Mouse (Mus musculus) heart, embryonic 16.5 days (tissue): ENCODE results near the gene 2310030G06Rik. TPM values are rescaled to one million over a fixed set of nuclear protein-coding genes. Genes with fewer than 3 reads are reported as not detected.

Source experiments
- ATAC-seq: fragments of 200-750 bp; cut with Nextera tagmentation; replicated peaks from 2 replicates; pipeline ENCODE4 v1.8.0; 2017; ENCODE audit warnings: moderate number of reproducible peaks; ENCODE audit not compliant: insufficient read depth, low FRiP score; ENCODE audit errors: extremely low read depth
- H3K27ac ChIP-seq: fragments of 300-500 bp; sonication (generic); 2 replicates; pipeline ENCODE4 v1.5.1; 2014; ENCODE audit warnings: mild to moderate bottlenecking, low read length, control low read depth, moderate library complexity
- H3K27me3 ChIP-seq: fragments of 300-500 bp; sonication (generic); 2 replicates; pipeline ENCODE4 v1.6.1; 2014; ENCODE audit warnings: low read length, mixed read lengths; ENCODE audit not compliant: control insufficient read depth, insufficient read depth
- H3K36me3 ChIP-seq: fragments of 300-500 bp; sonication (generic); 2 replicates; pipeline ENCODE4 v1.6.1; 2014; ENCODE audit not compliant: control insufficient read depth, insufficient read depth
- H3K4me1 ChIP-seq: fragments of 300-500 bp; sonication (generic); 2 replicates; pipeline ENCODE4 v1.6.1; 2014; ENCODE audit warnings: low read length, mixed read lengths; ENCODE audit not compliant: control insufficient read depth, insufficient read depth
- H3K4me2 ChIP-seq: fragments of 300-500 bp; sonication (generic); 2 replicates; pipeline ENCODE4 v1.6.1; 2014; ENCODE audit warnings: low read depth, mild to moderate bottlenecking, control low read depth, low read length
- H3K4me3 ChIP-seq: fragments of 300-500 bp; sonication (generic); 2 replicates; pipeline ENCODE4 v1.5.1; 2014; ENCODE audit warnings: mild to moderate bottlenecking, control low read depth, low read length
- H3K9ac ChIP-seq: fragments of 300-500 bp; sonication (generic); 2 replicates; pipeline ENCODE4 v1.6.1; 2014; ENCODE audit warnings: low read length, control low read depth
- H3K9me3 ChIP-seq: fragments of 300-500 bp; sonication (generic); replicated peaks from 2 replicates; pipeline ENCODE4 v1.6.1; 2016; ENCODE audit warnings: low read length; ENCODE audit not compliant: control insufficient read depth
- WGBS: fragments of 180-500 bp; shearing (Covaris S2); extraction: QIAGEN DNeasy Blood & Tissue Kit; methylation state at CpG from one replicate; pipeline ENCODE4 v1.1.7; 2014; 5-methylcytosine and 5-hydroxymethylcytosine counted together
- polyA plus RNA-seq: library from polyadenylated mRNA; unstranded; fragments of >200 nt; fragmentation: Nextera tagmentation; extraction: Ambion mirVana; gene quantifications from 2 replicates; pipeline ENCODE4 v1.2.1, GENCODE M21; 2015

Gene 2310030G06Rik
- polyA plus RNA-seq, 1 experiment from 2014 or later = 7.9 TPM

DNA sequence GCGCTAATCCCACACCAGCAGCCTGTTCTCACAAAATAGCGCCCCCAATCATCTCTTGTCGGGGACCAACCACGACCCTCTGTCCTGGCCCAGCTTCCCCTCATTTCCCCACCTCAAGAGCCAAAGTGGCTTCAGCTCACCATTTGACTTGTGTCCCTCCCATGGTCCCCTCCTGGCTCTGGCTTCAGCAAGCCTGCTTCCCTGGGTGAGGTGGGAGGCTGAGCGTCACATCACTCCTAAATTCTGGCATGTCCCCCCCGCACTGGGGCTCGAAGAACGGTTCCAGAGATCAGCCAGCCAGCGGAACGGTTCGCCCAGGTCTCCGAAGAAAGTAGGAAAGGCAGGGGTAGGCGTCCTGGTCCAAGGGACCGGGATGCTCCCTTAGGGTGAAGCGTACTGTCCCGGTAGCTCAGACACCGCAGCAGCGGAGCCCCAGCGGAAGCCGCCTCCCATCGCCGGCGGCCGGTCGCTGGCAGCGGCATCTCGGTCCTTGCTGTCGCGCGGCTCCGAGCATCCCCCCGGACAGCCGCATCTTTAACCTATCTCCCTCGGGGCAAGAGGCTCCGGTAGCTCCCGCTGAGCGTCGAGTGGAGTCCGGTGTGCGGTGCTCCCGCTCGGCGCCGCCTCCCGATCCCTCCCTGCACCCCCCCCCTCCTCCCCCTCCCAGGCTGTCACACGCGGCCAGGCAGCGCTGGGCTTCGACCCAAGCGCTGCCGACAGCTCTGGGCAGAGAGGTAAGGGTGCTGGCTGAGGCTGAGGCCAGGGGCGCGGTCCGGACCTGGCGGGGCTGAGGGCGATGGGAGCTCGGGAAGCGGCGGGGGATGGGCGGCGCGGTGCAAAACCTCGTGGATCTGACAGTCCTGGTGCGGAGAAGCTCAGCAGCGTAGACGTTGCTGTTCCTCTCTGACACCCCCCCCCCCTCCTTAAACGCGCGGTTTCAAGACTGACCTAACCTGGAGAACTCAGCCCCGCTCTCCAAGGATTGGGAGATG lies 47.6 kb downstream of the 2310030G06Rik start:
- H3K27ac ChIP-seq = no peak overlapping the region

DNA sequence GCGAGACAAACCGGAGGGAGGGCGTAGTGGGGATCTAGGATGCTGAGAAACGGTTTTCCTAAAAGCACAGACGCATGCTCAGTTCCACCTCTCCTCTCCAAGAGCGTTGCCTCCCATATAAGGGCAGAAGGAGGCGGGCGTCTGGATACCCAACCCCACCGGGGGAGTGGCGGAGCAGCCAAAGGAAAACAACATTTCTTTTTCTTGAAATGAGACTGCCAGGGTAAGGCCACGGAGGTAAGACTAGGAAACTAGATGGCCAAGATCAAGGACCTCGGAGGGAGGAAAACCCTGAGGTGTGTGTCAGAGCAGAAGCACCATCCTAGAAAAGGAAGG lies 48.7 kb downstream of the 2310030G06Rik start:
- H3K4me2 ChIP-seq = peak overlapping the region; percentile 100
- no peaks in the 10 kb centered on the region for H3K9me3 ChIP-seq
- H3K27ac ChIP-seq = no peak overlapping the region
- 0 out of 2 replicates have a peak overlapping the region, but pooled peaks have one; percentile 42 for H3K9ac ChIP-seq
- ATAC-seq = peak; percentile 61
- peaks cover 18% of the 10 kb centered on the region for H3K4me1 ChIP-seq
- under 1% methylated on average over 12 of the region's 12 CpGs for WGBS
- H3K27me3 ChIP-seq = no peaks in the 10 kb centered on the region; the same call in none of the 2 replicates
- H3K36me3 ChIP-seq = peaks cover 6% of the 10 kb centered on the region; the same call in 1 of the 2 replicates
- peak overlapping the region; percentile 45 for H3K4me3 ChIP-seq

More for the DNA sequence above, 47.6 kb downstream of the 2310030G06Rik start:
- peaks cover 6% of the 10 kb centered on the region; the same call in 1 of the 2 replicates for H3K36me3 ChIP-seq
- under 1% methylated on average over 60 of the region's 70 CpGs for WGBS
- H3K27me3 ChIP-seq = no peaks in the 10 kb centered on the region; the same call in none of the 2 replicates
- H3K4me1 ChIP-seq = peaks cover 18% of the 10 kb centered on the region
- no peaks in the 10 kb centered on the region for H3K9me3 ChIP-seq
- peak overlapping the region; percentile 74 for H3K9ac ChIP-seq
- H3K4me2 ChIP-seq = peak overlapping the region; percentile 100
- ATAC-seq = 0 out of 2 replicates have a peak, but pooled peaks have one; percentile 37
- H3K4me3 ChIP-seq = peak overlapping the region; percentile 68

DNA sequence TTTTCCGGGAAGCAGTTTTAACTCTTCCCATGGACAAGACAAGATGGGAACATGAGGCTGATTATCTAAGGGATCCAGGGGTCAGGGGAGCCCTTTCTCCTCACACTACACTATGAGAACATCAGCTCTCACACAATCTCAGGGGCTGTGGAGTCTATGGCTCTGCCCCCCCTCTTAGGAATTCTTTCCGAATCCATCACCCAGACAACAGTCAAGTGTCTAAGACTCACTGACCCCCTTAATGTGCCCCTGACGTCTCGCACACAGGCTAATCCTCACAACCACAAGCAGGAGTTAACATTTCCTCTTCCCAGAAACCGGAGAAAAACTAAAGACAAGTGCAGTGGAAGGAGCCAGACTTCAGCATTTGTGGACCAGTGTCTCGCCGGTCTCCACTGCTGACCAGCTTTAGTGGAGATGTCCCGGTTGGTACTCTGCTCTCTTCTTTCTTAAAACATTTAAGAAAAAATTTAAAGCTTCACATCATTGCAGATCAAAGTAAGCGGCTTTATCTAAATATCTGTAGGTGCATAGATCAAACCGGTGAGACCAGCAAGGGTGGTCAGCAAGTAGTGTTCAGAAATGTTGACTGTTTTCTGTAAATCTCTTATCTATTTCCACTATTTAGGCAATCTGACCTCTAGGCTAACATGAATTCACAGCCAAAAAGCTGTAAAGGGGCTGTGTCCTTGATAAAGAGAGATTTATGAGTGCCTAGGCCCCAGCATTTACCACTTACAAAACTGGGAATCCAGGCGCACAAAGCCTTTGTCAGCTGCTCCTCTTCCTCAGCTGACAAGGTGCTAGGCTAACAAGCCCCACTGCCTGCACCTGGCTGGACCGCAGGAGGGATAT lies 49.3 kb downstream of the 2310030G06Rik start:
- H3K27ac ChIP-seq = no peak overlapping the region
- H3K9ac ChIP-seq = 0 out of 2 replicates have a peak overlapping the region, but pooled peaks have one; percentile 42
- no peak for ATAC-seq
- H3K36me3 ChIP-seq = peaks cover 6% of the 10 kb centered on the region; the same call in 1 of the 2 replicates
- no peaks in the 10 kb centered on the region for H3K9me3 ChIP-seq
- peaks cover 18% of the 10 kb centered on the region for H3K4me1 ChIP-seq
- H3K4me3 ChIP-seq = peak overlapping the region; percentile 45
- no peaks in the 10 kb centered on the region; the same call in none of the 2 replicates for H3K27me3 ChIP-seq
- 60% methylated on average over 12 of the region's 12 CpGs for WGBS
- H3K4me2 ChIP-seq = peak overlapping the region; percentile 100

DNA sequence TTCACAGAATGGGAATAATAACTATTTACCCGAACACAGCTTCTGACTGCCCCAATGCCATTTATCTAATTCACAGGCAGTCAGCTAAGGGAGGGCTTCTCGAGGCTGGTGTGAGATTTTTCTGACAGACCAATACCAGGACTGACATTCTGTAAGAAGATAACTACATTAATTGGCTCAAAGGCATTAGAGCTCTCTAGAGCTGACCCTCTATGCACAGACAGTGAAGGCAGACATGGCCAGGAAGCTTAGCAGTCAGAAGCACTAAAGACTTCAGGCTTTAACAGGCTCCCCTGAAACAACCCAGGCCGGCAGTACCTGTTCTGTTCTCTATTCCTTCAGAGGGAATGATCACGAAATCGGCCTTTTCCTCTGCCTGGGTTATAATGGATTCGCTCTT lies 51.2 kb downstream of the 2310030G06Rik start:
- ATAC-seq = no peak
- H3K27ac ChIP-seq = no peak overlapping the region
- H3K36me3 ChIP-seq = peaks cover 3% of the 10 kb centered on the region; the same call in 1 of the 2 replicates
- H3K4me3 ChIP-seq = no peak overlapping the region
- H3K27me3 ChIP-seq = no peaks in the 10 kb centered on the region; the same call in none of the 2 replicates
- H3K9ac ChIP-seq = no peak overlapping the region
- peaks cover 18% of the 10 kb centered on the region for H3K4me1 ChIP-seq
- no peak overlapping the region for H3K4me2 ChIP-seq
- no peaks in the 10 kb centered on the region for H3K9me3 ChIP-seq
- WGBS = 81% methylated on average over 6 of the region's 6 CpGs

DNA sequence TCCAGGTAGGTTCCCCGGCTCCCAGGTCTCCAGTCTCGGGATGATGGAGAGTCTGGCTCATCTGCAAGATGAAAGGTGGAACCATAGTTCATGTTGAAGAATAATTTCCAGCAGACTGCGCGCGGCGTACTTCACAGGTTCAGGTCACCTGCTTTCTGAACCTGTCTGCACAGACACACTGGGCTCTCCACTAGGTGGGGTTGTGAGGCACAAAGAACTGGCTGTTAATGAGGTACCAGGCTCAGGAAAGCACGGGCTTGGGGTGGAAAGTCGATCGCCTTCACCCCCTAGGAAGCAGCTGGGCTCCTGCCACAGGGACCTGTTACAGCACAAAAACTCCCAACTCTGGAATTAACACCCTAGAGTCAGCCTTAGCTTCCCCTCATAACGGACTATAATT lies 52.7 kb downstream of the 2310030G06Rik start:
- WGBS = 24% methylated on average over 10 of the region's 10 CpGs
- no peak overlapping the region for H3K4me2 ChIP-seq
- H3K9me3 ChIP-seq = no peaks in the 10 kb centered on the region
- H3K9ac ChIP-seq = no peak overlapping the region
- no peaks in the 10 kb centered on the region; the same call in none of the 2 replicates for H3K27me3 ChIP-seq
- no peak overlapping the region for H3K27ac ChIP-seq
- peaks cover 11% of the 10 kb centered on the region for H3K4me1 ChIP-seq
- no peak for ATAC-seq
- peaks cover 3% of the 10 kb centered on the region; the same call in 1 of the 2 replicates for H3K36me3 ChIP-seq
- no peak overlapping the region for H3K4me3 ChIP-seq

GRCm38 (mm10) chr9:50692626-50693580 lies 53.4 kb downstream of the 2310030G06Rik start:
- H3K36me3 ChIP-seq = peaks cover 4% of the 10 kb centered on the region; the same call in 1 of the 2 replicates
- H3K4me3 ChIP-seq = no peak overlapping the region
- ATAC-seq = no peak
- H3K27ac ChIP-seq = no peak overlapping the region
- no peak overlapping the region for H3K4me2 ChIP-seq
- no peaks in the 10 kb centered on the region for H3K9me3 ChIP-seq
- H3K9ac ChIP-seq = no peak overlapping the region
- WGBS = 46% methylated on average over 13 of the region's 13 CpGs
- no peaks in the 10 kb centered on the region; the same call in none of the 2 replicates for H3K27me3 ChIP-seq
- peaks cover 5% of the 10 kb centered on the region; the same call in 1 of the 2 replicates for H3K4me1 ChIP-seq
